Mouse (Mus musculus): ENCODE measurements around the gene Atp13a2.

The Atp13a2 gene

DNA sequence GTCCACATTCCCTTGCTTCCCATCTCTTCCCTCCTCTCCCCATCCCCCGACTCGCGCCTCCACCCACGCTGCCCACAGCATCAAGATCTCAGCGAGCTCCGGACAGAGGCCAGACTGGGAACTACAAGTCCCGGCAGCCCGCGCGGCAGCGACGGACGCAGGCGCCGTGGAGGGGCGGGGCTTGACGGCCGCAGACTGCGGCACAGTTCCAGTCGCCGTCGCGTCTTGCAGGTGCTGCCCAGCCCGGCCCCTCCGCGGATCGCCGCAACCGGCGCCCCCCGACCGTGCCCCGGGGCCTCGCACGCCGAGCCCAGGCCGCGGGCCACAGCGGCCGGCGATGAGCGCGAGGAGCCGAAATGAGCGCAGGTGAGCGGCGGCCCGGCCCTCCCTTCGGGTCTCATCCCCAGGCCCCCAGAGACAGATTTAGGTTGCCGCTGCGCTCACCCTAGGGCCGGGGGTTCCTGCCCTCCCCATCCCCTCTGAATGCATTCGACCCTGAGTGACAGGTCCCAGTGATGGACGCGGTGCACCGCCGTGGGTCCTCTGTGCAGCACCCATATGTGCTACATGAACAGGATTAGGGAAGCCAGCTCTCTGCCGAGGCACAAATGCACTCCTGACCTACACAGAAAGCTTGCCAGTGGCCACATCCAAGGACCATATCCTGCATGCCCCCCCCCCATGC is at the start of gene Atp13a2:
TSS of gene Atp13a2 (plus strand) at position 163 of the 685 bp plus-strand sequence.
- peak; percentile 91 for ATAC-seq (ENCODE audit: low TSS enrichment)

DNA sequence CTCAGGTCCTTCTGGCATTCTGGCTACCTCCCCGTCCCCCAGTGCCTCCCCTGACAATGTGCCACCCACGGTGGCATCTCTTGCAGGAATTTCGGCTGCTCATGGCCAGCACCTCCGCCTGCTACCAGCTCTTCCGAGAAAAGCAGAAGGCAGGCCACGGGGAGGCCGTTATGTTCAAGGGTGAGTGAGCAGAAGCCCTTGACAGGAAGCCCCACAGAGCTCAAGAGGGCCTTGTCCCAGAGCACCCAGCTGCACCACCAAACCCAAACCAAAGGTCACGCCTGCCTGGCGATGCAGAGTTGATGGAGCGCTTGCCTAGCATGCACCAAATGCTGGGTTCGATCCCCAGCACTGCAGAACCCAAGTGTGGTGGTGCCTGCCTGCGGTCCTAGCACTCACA is 42.3 kb upstream of the Atp13a2 start:
- ATAC-seq (ENCODE audit: low TSS enrichment): no peak

DNA sequence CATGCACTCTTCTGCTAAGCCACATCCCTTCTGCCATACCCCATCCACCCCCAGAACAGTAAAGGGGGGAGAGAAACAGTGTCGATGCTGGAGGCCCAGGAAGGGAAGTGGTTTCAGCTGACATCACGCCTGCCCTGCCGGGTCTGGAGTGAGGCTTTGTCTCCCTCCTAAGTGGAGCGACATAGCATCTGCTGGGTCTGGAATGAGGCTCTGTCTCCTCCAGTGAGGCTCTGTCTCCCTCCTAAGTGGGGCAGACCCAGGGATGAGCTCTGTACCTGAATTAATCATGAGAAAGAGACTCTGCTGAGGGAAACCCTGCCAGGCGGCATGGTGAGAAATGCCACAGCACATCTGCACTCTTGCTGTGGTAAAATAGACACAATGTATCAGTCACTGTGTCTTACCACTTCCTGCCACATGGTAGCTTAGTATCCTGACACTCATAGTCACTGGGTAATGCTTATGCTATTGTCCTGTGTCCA is 41.7 kb upstream of the Atp13a2 start:
- ATAC-seq (ENCODE audit: low TSS enrichment): peak; percentile 50; the same call in 1 of the 2 replicates

DNA sequence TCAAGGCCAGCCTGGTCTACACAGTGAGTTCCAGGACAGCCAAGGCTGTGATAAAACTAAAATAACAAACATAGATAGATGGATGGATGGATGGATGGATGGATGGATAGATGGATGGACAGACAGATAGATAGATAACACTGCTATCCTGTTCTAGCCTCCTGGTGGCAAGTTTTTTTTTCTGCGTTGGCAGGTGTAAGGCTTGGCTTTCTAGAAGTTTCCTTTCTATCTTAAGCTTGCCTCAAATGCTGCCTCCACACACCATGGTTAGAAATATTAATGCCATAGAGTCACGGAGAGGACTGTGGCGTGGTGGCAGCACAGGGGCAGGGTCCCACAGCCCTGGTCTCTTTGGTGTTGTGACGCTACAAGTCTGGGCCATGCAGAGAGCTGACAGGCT is 41.1 kb upstream of the Atp13a2 start:
- ATAC-seq (ENCODE audit: low TSS enrichment): no peak

DNA sequence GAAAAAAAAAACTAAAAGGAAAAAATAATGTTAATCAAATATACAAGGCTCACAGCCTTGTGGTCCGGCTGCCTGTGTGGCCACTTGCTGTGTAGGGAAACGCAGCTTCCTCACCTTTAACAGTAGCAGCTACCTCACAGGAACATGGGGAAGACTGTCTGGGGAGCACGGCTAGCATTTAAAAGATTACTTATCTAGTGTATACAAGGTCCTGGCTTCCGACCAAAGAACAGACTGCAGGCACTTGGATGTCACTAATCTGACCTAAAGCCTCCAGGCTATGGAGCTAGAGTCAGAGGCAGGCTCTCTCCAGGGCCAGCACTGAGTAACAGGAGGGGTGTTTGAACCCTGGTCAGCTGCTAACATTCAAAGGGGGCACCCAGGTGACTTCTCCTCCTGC is 40.6 kb upstream of the Atp13a2 start:
- ATAC-seq (ENCODE audit: low TSS enrichment): no peak

DNA sequence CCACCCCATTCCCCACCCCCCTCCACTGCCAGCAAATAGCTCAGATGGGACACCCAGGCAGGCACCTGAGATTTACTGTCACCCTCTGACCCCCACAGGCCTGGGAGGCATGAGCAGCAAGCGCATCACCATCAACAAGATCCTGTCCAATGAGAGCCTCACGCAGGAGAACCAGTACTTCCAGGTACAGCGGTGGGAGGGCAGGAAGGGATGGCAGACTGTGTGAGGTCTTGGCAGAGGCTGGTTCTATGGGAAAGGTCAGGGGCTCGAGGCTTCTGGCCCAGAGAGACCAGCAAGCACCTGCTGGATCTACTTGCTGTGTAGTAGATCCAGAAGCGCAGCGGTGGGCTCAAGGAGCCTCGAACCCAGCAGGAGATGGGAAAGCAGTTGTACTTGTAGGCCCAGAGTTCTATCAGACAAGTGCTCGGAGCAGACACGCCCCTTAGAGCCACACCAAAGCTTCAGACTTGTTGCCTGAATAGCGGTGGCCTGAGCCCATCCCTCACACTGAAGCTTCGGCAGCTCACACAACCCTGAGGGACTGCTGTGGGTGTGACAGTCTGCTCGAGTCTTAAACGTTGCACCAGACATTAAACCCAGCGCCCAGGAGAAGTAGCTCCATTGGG is 40.0 kb upstream of the Atp13a2 start:
- no peak for ATAC-seq (ENCODE audit: low TSS enrichment)

DNA sequence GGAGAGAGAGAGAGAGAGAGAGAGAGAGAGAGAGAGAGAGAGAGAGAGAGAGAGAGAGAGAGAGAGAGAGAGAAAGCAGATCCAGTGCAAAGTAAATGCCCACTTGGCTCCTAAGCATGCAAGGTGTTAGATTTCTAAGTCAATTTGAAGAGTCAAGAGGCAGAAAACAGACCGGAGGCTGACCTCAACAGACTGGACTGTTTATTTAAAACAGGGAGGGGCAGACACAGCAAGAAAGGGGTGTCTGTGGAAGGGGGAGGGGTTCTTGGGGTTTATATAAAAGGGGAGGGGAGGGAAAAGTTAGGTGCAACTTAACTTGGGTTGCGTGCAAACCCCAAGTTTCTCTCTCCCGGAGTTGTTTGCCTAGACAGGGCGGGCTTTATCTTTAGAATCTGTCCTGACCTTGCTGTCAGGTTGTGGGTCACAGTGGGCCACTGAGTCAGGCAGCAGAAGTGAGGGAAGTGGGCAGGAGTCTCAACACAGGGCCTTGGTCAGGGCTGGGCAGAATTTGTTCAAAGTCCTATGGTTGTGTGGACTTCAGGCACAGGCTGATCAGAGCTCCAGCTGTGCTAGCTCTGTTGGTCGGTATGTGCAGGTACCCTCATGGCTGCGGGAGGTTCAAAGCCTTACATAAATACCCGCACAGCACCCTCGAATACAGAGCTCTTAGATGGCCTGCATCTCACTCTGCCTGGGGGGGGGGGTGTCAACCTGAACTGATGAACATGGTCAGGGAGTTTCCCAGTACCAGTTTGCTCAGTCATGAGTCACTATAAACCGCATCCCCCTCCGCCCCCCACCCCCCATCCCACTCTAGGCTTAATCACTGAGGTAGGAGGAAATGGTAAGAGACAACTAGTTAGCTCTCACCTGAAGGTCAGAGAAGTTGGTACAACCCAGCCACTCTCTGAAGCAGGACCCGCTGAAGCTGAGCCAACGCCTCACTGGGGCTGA is 38.9 kb upstream of the Atp13a2 start:
- ATAC-seq (ENCODE audit: low TSS enrichment): no peak

DNA sequence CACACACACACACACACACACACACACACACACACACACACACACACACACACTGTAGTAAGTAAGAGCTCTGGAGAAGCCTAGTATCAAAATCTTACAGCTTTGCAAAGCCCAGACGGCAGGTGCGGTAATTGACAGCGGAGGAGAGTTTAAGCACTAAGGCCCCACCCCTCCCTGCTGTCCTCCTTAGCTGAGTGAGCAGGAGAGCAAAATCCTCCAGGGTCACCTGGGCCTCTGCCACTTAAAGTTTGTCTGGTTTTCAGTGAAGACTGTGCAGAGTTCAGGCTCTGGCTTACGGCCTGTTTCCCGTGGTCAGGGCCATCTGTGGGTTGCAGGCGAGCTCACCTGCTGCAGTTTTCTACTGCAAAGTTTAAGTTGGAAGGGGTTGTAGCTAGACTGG is 38.2 kb upstream of the Atp13a2 start:
- ATAC-seq (ENCODE audit: low TSS enrichment): no peak

DNA sequence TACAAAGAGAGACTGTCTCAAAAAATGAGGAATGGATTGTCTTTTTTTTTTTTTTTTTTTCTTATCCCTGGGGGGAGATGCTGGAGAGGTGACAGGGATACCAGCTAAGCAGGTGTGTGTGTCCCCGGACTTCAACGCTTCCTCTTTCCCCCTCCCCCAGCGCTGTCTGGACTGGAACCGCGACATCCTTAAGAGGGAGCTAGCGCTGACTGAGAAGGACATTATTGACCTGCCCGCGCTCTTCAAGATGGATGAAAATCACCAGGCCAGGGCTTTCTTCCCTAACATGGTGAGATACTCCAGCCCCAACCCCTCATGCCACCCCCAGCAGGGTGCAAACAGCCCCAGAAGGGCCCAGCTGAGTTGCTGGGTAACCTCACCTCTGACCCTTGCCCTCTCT is 37.6 kb upstream of the Atp13a2 start:
- ATAC-seq (ENCODE audit: low TSS enrichment): no peak

DNA sequence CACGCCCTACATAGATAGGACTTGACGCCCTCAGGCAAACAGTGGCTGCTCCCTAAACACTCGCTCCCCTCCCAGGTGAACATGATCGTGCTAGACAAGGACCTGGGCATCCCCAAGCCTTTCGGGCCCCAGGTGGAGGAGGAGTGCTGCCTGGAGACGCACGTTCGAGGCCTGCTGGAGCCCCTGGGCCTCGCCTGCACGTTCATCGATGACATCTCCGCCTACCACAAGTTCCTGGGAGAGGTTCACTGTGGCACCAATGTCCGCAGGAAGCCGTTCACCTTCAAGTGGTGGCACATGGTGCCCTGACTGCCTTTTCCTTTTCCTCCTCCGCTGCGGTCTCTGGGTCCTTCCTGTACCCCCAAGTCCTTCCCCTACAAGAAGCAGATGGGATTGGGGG is 37.1 kb upstream of the Atp13a2 start:
- ATAC-seq (ENCODE audit: low TSS enrichment): no peak

DNA sequence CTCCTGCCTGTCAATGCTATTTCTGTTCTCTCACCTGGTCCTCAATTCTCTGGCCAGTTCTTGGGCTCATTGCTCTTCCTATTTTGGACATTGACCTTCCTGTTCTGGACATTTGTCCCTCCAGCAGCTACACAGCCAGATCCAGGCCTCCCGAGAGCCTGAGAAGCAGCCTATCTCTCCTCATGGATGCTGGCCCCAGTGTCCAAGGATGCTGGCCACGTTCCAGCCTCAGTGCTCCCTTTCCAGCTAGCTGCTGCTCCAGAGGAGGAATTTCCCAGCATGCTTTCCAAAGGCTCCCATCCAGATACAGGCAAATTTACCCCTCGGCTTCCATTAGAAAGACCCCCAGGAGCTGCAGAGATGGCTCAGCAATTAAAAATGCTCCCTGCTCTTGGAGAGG is 36.1 kb upstream of the Atp13a2 start:
- no peak for ATAC-seq (ENCODE audit: low TSS enrichment)

DNA sequence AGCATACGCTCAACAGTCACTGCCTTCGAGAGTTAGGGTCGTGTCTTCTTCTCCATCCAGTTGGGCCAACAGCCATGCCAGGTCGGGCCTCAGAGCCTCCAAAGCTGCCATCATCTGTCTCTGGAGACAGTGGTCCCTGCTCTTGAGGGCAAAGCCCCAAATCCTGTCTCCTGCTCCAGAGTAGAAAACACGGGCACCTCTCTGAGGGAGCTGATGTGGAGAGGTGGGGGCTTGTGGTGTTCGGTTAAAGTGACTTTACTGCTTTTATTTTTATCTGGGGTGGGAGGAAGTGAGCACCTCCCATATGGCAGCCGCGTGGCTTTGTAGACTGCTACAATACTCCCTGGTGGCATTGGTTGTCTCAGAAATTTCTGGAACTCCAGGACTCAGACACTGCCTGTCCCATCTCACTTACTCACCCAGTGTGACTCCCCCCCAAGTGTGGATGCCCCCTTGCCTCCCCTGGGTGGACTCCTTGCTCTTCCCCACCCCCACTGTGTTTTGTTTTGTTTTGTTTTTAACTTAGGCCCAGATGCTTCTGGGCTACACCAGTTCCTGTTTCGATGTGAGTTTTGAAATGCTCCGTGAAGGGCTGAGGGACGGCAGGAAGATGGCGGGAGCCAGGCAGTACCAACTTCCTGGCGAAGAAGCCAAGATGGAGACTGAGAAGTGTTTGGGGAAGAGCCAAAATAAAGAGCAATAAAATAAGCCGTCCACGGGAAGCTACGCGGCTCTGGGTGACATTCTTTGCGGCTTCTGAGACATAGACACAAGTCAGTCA is 34.6 kb upstream of the Atp13a2 start:
- ATAC-seq (ENCODE audit: low TSS enrichment): no peak

DNA sequence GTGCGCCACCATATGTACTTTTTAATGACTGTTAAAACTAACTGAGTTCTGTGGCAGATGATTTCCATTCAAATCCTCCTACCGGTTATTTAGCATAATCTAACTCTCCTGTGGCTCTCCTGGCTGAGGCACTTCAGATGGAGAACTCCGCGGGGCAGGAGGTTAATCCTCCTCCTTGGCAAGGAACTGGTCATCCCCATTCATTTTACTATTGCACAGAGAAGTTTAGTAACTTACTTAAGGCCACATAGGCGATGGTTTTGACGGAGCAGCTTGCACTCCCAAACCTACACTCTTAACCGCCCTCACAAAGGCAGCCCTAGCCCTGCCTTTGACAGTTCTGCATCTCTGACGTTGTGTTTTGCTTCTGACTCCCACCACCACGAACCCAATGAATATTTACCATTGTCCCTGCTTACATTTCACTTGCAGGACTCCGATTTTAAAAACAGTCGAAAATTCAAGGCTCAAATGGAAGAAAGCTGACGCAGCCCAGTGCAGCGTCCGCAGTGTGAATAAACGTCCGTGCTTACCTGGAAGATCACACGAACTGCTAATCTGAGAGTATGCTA is 29.5 kb upstream of the Atp13a2 start:
- no peak; the same call in 1 of the 2 replicates for ATAC-seq (ENCODE audit: low TSS enrichment)

DNA sequence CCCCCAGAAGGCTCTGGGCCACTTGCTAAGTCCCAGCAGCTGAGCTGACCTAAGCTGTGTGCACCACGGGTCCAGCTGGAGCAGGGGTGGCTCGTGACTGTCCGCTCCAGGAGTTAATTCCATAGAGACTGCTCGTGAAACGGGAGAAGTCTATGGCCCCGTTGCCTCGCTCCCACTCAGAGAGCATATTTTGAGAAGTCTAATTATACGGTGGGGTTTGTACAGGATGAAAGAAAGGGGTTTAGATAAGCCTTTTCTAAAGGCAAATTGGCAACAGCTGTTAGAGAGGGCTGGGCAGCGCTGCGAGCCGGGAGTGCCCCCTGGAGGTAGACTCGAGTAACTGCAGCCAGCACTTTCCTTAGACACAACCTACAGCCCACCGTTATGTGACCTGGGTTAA is 28.9 kb upstream of the Atp13a2 start:
- ATAC-seq (ENCODE audit: low TSS enrichment): peak; percentile 26

DNA sequence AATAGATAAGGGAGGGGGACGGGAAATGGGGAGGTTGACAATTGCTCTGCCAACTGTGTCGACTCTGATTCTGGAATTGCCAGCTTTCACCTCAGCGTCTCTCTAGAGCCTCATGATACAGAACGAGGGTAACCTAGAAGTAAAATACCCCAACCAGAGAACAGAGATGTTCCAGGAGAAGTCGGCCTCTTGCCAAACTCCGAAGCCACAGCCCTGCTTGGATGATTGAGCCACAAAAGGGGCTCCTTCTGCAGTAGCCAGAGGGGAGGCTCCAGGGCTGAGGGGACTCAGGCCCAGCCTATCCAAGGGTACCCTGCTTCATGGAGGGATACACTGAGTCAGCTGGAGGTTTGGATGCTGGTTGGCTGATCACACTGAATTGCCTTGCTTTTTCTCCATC is 28.4 kb upstream of the Atp13a2 start:
- ATAC-seq (ENCODE audit: low TSS enrichment): no peak

DNA sequence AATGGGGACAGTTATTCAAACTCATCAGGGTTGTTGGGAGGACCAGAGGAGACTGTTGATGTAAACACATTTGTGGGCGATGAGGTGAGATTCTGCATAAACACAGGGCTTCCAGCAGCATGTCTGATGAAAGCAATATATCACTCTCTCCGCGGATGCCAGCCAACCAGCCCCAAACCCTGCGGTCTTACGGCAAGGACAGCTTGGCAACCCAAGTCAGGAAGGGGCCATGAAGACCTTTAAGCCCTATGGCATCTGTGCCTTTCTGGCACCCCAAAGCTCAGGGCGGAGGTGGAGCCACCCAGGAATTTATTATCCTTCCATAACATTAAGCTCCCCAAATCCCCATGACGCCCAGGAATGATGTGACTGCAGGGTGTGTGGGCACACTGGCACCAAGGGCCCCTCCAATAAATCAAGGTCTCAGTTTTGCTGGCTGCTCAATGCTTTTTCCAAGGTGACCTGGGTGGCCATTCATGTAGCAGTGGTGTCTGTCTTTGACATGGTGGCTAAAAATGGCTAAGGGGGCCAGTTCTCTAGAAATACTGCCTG is 27.5 kb upstream of the Atp13a2 start:
- no peak for ATAC-seq (ENCODE audit: low TSS enrichment)

DNA sequence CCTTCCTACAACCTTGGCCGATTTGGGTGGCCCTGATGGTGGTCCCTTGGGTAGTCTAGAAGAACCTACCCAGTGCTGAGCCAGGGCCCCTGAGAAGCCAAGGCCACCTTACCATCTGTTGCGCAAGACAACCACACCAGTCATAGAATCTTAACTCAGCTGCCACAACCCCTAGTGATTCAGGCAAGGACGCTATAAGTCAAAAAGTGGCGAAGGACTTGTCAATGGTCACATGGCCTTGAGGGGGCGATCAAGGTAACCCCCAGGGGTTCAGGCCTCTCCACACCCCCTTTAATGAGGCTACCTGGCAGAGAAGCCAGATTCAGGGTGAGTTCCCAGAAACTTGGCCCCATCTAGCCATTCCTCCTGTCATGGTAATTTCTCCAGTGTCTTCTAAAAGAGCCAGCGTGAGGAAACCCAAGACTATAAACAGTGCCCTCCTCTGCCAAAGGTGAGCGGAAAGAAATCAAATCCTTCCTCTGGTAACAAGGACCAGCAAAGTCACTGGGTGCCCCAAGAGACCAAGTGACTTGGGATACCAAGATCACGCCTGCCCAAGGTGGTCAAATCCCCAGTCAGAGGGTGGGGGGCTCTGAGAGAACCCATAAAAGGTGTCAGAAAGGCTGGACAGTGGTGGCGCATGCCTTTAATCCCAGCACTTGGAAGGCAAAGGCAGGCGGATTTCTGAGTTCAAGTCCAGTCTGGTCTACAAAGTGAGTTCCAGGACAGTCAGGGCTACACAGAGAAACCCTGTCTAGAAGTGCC is 26.8 kb upstream of the Atp13a2 start:
- ATAC-seq (ENCODE audit: low TSS enrichment): no peak

DNA sequence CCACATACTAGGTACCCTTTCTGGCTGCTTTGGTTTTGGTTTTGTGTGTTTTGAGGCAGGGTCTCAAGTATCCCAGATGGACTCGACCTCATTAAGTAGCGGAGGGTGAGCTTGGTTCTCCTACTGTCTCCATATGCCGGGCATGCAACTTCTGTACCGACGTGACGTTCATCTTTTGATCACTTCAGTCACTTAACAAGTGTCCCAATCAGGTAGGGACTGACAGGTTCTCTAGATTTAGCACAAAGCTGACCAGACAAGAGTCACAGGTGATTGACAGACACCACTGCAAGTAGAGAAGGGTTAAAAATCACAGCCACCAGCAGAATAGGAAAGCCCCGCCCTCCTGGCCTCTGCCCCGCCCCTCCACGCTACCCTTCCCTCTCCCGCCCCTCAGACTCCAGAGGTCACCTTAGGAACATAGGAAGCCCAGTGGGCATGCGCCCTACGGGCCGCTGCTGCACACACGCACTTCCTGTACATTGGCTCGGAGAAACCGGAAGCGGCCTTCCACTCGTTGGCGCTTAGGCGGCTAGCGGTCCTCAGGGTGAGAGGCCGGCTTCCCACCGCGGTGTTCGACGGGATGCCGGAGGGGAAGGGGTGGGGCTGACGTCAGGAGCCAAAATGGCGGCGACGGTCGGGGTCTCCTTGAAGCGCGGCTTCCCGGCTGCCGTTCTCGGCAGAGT is 25.7 kb upstream of the Atp13a2 start, which contains the start of gene Sdhb:
TSS of gene Sdhb (plus strand) at position 423 of the 686 bp plus-strand sequence.
- ATAC-seq (ENCODE audit: low TSS enrichment): peak; percentile 88

DNA sequence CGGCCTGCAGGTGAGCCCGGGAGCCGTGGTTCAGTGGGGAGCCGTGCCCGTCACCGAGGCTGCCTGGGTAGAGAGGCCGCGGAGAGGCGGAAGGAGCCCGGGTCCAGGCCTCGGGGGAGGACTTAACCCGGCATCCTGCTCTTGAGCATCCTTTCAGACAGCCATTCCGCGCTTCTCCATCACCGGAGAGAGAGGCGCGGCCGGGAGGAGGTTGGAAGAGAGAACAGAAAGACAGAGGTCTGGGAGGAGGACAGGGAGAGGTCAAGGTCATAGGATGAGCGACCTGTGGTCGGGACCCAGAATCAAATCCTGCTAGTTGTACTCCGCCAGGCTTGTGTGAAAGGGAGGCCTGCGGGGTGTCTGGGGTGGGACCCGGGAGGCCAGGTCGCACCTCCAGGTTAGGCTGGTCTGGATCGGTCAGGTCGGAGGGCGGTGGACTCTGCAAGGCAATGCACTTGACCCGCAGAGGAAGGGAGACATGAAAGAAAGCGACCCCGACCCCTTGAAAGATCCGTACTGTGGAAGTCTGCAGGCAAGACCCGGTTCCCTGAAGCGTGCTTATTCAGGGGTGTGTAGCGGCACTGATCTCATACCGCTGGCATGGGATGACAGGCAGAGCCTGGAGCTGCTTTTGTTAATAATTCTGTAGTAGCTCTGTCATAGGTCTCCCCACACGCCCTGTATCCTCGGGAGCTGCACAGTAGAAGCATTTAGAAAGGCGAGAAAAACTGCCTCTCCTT is 25.0 kb upstream of the Atp13a2 start:
- ATAC-seq (ENCODE audit: low TSS enrichment): peak; percentile 3; the same call in 1 of the 2 replicates
